Mouse (Mus musculus): Measurements from ENCODE around the gene Tomm22. TPM values are rescaled to one million over a fixed set of nuclear protein-coding genes. Genes with fewer than 3 reads are reported as not detected.

Gene Tomm22
- polyA plus RNA-seq, 1 experiment from 2014 or later: 337 TPM

GRCm38 (mm10) chr15:79688268-79688956, 17.8 kb downstream of the Tomm22 start:
- Histone ChIP-seq H3K4me3 (ENCODE audit: low read depth, low read length) (peak overlapping the region; percentile 87), H3K27me3 (ENCODE audit: control insufficient read depth, insufficient read depth, low read length) (no peaks in the 10 kb centered on the region), H3K36me3 (ENCODE audit: control insufficient read depth, insufficient read depth, low read length) (no peaks in the 10 kb centered on the region), H3K27ac (ENCODE audit: low read depth, low read length) (peak overlapping the region; percentile 84), H3K4me1 (replicated peaks; ENCODE audit: control insufficient read depth, insufficient read depth, low read length) (peaks cover 12% of the 10 kb centered on the region; the same call in 1 of the 2 replicates), H3K9ac (ENCODE audit: low read depth, low read length) (peak overlapping the region; percentile 88), H3K4me2 (replicated peaks; ENCODE audit: low read depth, low read length) (peak overlapping the region; percentile 82), H3K9me3 (ENCODE audit: control insufficient read depth, low read length) (no peaks in the 10 kb centered on the region)
- DNase-seq (ENCODE audit: low spot score): no peak
- 5% methylated on average over 8 of the region's 8 CpGs for WGBS
- no peak for ATAC-seq (ENCODE audit: low FRiP score)

DNA sequence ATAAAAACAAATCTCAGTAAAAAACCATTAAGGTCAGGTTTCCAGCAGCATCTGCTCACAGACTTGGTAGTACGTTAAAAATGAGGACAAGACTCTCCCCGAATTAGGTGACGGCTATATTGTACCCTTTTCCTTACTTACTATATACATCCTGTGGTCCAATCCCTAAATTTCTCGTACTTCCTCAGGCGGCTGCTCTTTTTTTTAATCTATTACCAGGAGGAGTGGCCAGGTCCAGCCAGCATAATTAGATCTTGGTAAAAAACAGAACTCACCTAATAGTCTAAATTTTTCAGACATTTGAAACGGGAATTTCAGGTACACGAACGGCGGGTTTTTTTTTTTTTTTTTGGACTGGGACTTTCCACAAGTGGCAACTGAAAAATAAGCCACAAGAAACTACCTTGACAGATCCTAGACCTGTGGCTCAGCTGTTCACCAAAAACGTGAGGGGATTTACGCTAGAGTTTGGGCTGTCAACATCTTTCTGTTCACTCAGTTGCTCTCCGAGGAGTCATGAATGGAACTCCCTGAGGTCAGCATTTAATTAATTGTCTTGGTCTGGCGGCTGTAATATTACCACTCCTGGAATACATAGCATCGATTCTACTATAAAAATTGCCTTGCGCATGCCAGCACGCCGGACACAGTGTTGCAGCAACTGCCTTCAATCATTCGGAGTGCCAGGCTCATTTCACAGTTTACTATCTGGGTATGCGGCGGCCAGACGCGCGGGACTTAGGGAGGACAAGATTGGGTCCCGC, 19.2 kb downstream of the Tomm22 start:
- H3K4me3 ChIP-seq (ENCODE audit: low read depth, low read length): peak overlapping the region; percentile 76
- H3K36me3 ChIP-seq (ENCODE audit: control insufficient read depth, insufficient read depth, low read length): peaks cover 2% of the 10 kb centered on the region; the same call in 1 of the 2 replicates
- no peaks in the 10 kb centered on the region for H3K9me3 ChIP-seq (ENCODE audit: control insufficient read depth, low read length)
- ATAC-seq (ENCODE audit: low FRiP score): no peak; the same call in 1 of the 2 replicates
- H3K9ac ChIP-seq (ENCODE audit: low read depth, low read length): no peak overlapping the region
- DNase-seq (ENCODE audit: low spot score): no peak
- H3K4me1 ChIP-seq (replicated peaks; ENCODE audit: control insufficient read depth, insufficient read depth, low read length): peaks cover 7% of the 10 kb centered on the region; the same call in 1 of the 2 replicates
- H3K27me3 ChIP-seq (ENCODE audit: control insufficient read depth, insufficient read depth, low read length): no peaks in the 10 kb centered on the region
- H3K4me2 ChIP-seq (replicated peaks; ENCODE audit: low read depth, low read length): peak overlapping the region; percentile 27
- no peak overlapping the region for H3K27ac ChIP-seq (ENCODE audit: low read depth, low read length)
- 17% methylated on average over 24 of the region's 24 CpGs for WGBS

GRCm38 (mm10) chr15:79690426-79691022, 19.9 kb downstream of the Tomm22 start, which contains the start of gene Gtpbp1:
Gtpbp1 (plus strand) TSS chr15:79690845.
- H3K4me3 ChIP-seq (ENCODE audit: low read depth, low read length): peak within 1 kb of the TSS; percentile 76
- peak within 1 kb of the TSS; percentile 77 for H3K4me2 ChIP-seq (replicated peaks; ENCODE audit: low read depth, low read length)
- H3K27ac ChIP-seq (ENCODE audit: low read depth, low read length): peak within 1 kb of the TSS; percentile 83
- H3K36me3 ChIP-seq (ENCODE audit: control insufficient read depth, insufficient read depth, low read length): peaks cover 2% of the 10 kb centered on the region; the same call in 1 of the 2 replicates
- H3K27me3 ChIP-seq (ENCODE audit: control insufficient read depth, insufficient read depth, low read length): no peaks in the 10 kb centered on the region
- DNase-seq (ENCODE audit: low spot score) (peak; percentile 97), ATAC-seq (ENCODE audit: low FRiP score) (peak; percentile 98)
- H3K9ac ChIP-seq (ENCODE audit: low read depth, low read length): peak within 1 kb of the TSS; percentile 85
- no peaks in the 10 kb centered on the region for H3K9me3 ChIP-seq (ENCODE audit: control insufficient read depth, low read length)
- under 1% methylated on average over 45 of the region's 45 CpGs for WGBS
- peaks cover 4% of the 10 kb centered on the region; the same call in 1 of the 2 replicates for H3K4me1 ChIP-seq (replicated peaks; ENCODE audit: control insufficient read depth, insufficient read depth, low read length)

- peak overlapping the region; percentile 76 for H3K4me3 ChIP-seq (ENCODE audit: low read depth, low read length)
- peaks cover 4% of the 10 kb centered on the region; the same call in 1 of the 2 replicates for H3K4me1 ChIP-seq (replicated peaks; ENCODE audit: control insufficient read depth, insufficient read depth, low read length)
- peak overlapping the region; percentile 85 for H3K9ac ChIP-seq (ENCODE audit: low read depth, low read length)
- H3K27me3 ChIP-seq (ENCODE audit: control insufficient read depth, insufficient read depth, low read length): no peaks in the 10 kb centered on the region
- under 1% methylated on average over 52 of the region's 53 CpGs for WGBS
- no peaks in the 10 kb centered on the region for H3K9me3 ChIP-seq (ENCODE audit: control insufficient read depth, low read length)
- no peak for DNase-seq (ENCODE audit: low spot score)
- H3K36me3 ChIP-seq (ENCODE audit: control insufficient read depth, insufficient read depth, low read length): peaks cover 2% of the 10 kb centered on the region; the same call in 1 of the 2 replicates
- peak overlapping the region; percentile 77 for H3K4me2 ChIP-seq (replicated peaks; ENCODE audit: low read depth, low read length)
- ATAC-seq (ENCODE audit: low FRiP score): peak; percentile 34
- H3K27ac ChIP-seq (ENCODE audit: low read depth, low read length): peak overlapping the region; percentile 83
Observed at GRCm38 (mm10) chr15:79691023-79691508, 20.4 kb downstream of the Tomm22 start.

GRCm38 (mm10) chr15:79692334-79692733, 21.7 kb downstream of the Tomm22 start:
- Histone ChIP-seq H3K4me1 (replicated peaks; ENCODE audit: control insufficient read depth, insufficient read depth, low read length) (no peaks in the 10 kb centered on the region; the same call in 1 of the 2 replicates), H3K4me3 (ENCODE audit: low read depth, low read length) (no peak overlapping the region), H3K9me3 (ENCODE audit: control insufficient read depth, low read length) (no peaks in the 10 kb centered on the region), H3K27ac (ENCODE audit: low read depth, low read length) (no peak overlapping the region), H3K9ac (ENCODE audit: low read depth, low read length) (no peak overlapping the region), H3K27me3 (ENCODE audit: control insufficient read depth, insufficient read depth, low read length) (no peaks in the 10 kb centered on the region), H3K36me3 (ENCODE audit: control insufficient read depth, insufficient read depth, low read length) (peaks cover 2% of the 10 kb centered on the region; the same call in 1 of the 2 replicates), H3K4me2 (replicated peaks; ENCODE audit: low read depth, low read length) (peak overlapping the region; percentile 77; the same call in 1 of the 2 replicates)
- ATAC-seq (ENCODE audit: low FRiP score): no peak
- no peak for DNase-seq (ENCODE audit: low spot score)
- 85% methylated on average over 5 of the region's 5 CpGs for WGBS

DNA sequence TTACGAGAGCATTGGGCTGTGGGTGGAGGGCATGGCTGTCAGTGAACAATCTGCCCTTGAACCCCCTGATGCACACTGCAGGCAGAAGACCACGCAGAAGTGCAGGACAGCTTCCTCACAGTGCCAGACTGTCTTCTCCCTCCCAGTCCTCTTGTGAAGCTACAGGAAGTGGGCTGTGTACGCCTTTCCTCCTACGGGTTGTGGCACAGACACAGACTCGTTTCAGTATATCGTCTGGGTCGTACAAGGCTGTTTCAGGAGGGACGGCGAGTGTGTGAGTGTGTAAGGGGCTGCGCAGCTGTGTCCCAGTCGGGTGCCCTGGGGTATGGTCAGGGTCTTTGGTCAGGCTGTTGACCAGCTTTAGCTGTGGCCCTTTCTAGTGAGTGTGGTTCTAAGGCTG, 23.1 kb downstream of the Tomm22 start:
- 94% methylated on average over 11 of the region's 11 CpGs for WGBS
- no peak overlapping the region for H3K4me3 ChIP-seq (ENCODE audit: low read depth, low read length)
- no peak overlapping the region for H3K9ac ChIP-seq (ENCODE audit: low read depth, low read length)
- ATAC-seq (ENCODE audit: low FRiP score): no peak
- H3K27ac ChIP-seq (ENCODE audit: low read depth, low read length): no peak overlapping the region
- H3K4me1 ChIP-seq (replicated peaks; ENCODE audit: control insufficient read depth, insufficient read depth, low read length): no peaks in the 10 kb centered on the region; the same call in 1 of the 2 replicates
- H3K9me3 ChIP-seq (ENCODE audit: control insufficient read depth, low read length): no peaks in the 10 kb centered on the region
- H3K27me3 ChIP-seq (ENCODE audit: control insufficient read depth, insufficient read depth, low read length): no peaks in the 10 kb centered on the region
- H3K4me2 ChIP-seq (replicated peaks; ENCODE audit: low read depth, low read length): no peak overlapping the region
- no peak for DNase-seq (ENCODE audit: low spot score)
- H3K36me3 ChIP-seq (ENCODE audit: control insufficient read depth, insufficient read depth, low read length): peaks cover 2% of the 10 kb centered on the region; the same call in 1 of the 2 replicates

DNA sequence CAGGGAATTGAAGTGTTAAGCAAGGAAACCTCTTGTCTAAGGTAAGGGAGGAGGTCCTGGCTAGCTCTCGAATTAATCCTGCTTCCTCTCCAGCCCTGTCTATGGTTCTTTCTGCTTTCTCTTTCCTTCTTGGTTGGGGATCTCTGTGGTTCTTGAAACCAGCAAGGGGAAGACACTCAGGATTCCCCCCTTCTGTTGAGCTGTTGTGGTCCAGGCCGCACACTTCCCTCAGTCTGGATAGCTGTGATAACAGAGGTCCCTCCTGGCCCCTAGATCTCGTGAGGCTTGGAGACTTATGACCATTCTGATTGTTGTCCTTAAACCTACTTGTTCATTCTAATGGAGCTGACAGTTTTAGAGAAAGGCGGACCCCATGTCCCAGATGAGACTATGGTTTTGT, 23.9 kb downstream of the Tomm22 start:
- 93% methylated on average over 4 of the region's 4 CpGs for WGBS
- no peak for ATAC-seq (ENCODE audit: low FRiP score)
- Histone ChIP-seq H3K4me1 (replicated peaks; ENCODE audit: control insufficient read depth, insufficient read depth, low read length) (no peaks in the 10 kb centered on the region; the same call in 1 of the 2 replicates), H3K36me3 (ENCODE audit: control insufficient read depth, insufficient read depth, low read length) (peaks cover 2% of the 10 kb centered on the region; the same call in 1 of the 2 replicates), H3K27me3 (ENCODE audit: control insufficient read depth, insufficient read depth, low read length) (no peaks in the 10 kb centered on the region), H3K4me2 (replicated peaks; ENCODE audit: low read depth, low read length) (no peak overlapping the region), H3K9me3 (ENCODE audit: control insufficient read depth, low read length) (no peaks in the 10 kb centered on the region), H3K27ac (ENCODE audit: low read depth, low read length) (no peak overlapping the region), H3K9ac (ENCODE audit: low read depth, low read length) (no peak overlapping the region), H3K4me3 (ENCODE audit: low read depth, low read length) (no peak overlapping the region)
- no peak for DNase-seq (ENCODE audit: low spot score)

DNA sequence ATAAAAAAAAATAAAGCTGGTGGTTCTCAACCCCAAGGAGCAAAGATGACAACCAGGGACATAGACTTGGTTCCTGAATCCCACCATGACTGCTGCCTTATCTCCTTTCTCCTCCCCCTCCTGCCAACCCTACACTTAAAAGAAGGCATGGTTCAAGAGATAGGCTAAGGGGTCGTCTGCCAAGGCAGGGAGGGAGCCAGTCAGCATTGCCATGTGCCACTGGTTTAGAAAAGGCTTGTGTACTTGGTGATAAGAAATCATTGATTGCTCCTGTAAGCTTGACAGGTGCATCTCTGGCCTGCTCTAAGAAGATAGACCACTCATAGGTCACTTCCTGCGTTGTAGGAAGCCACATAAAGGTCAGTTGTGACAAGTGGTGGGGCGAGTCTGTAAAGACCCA, 24.9 kb downstream of the Tomm22 start:
- Histone ChIP-seq H3K4me2 (replicated peaks; ENCODE audit: low read depth, low read length) (no peak overlapping the region), H3K9ac (ENCODE audit: low read depth, low read length) (no peak overlapping the region), H3K27me3 (ENCODE audit: control insufficient read depth, insufficient read depth, low read length) (no peaks in the 10 kb centered on the region), H3K9me3 (ENCODE audit: control insufficient read depth, low read length) (no peaks in the 10 kb centered on the region), H3K36me3 (ENCODE audit: control insufficient read depth, insufficient read depth, low read length) (peaks cover 2% of the 10 kb centered on the region; the same call in 1 of the 2 replicates), H3K4me3 (ENCODE audit: low read depth, low read length) (no peak overlapping the region), H3K4me1 (replicated peaks; ENCODE audit: control insufficient read depth, insufficient read depth, low read length) (no peaks in the 10 kb centered on the region; the same call in 1 of the 2 replicates), H3K27ac (ENCODE audit: low read depth, low read length) (no peak overlapping the region)
- ATAC-seq (ENCODE audit: low FRiP score): no peak
- WGBS: 70% methylated on average over 3 of the region's 3 CpGs
- DNase-seq (ENCODE audit: low spot score): no peak
